Mouse (Mus musculus) brain, embryonic 18.5 days (tissue): ENCODE results near the gene 4930412O13Rik.

Experiments
- DNase-seq: peaks from one replicate; pipeline ENCODE4 v3.0.0-alpha.2; 2012; ENCODE audit warnings: low read depth, low spot score

Gene 4930412O13Rik

DNA sequence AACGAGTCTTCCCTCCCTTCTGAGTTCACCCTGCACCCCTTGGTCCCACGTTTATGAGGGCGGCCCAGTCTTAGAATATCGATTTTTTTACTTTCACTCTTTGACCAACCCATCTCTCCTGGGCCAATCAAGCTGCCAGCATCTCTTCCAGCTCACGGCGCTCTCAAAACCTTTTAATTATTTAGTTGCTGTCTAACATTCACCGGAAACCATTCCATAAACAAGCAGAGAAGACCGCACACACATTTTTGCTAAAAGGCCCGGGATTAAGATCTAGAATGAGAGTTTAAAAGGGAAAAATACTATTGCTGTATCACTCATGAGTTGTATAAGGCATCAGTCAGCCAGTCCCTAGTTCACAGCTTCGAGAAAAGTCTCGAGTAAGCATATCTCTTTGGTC lies 781 bp upstream of the 4930412O13Rik start:
- no peak for DNase-seq

GRCm38 (mm10) chr2:9881611-9882023 lies 565 bp downstream of the 4930412O13Rik start:
- no peak for DNase-seq

DNA sequence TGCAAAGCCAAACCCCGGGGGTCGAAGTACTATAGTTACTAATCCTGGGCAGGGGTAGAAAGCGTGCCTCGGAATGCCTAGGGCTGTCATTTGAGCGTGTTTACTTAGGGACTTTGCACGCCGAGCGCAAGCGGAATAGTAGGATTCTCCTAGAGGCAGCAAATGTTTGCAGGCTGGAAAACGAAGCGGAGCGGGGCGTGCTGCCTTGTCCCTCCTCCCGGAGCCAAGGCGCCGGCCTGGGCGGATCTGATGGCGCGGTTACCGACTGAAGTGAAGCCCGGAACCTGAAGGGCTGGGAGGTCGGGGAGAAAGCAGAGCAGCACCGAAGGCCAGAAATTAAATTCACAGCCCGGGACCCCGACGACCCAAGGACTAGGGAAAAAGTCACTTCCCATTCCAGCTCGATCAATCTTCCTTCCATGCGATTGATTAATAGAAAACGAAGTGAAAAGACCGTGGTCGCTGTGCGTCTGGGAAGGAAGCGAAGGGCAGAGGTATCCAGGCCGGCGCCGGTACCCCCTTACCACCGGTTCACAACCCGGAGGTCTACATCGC lies 1.4 kb downstream of the 4930412O13Rik start:
- DNase-seq, result no peak

- no peak for DNase-seq
These were observed 2.1 kb downstream of the 4930412O13Rik start for GRCm38 (mm10) chr2:9882926-9883802.

DNA sequence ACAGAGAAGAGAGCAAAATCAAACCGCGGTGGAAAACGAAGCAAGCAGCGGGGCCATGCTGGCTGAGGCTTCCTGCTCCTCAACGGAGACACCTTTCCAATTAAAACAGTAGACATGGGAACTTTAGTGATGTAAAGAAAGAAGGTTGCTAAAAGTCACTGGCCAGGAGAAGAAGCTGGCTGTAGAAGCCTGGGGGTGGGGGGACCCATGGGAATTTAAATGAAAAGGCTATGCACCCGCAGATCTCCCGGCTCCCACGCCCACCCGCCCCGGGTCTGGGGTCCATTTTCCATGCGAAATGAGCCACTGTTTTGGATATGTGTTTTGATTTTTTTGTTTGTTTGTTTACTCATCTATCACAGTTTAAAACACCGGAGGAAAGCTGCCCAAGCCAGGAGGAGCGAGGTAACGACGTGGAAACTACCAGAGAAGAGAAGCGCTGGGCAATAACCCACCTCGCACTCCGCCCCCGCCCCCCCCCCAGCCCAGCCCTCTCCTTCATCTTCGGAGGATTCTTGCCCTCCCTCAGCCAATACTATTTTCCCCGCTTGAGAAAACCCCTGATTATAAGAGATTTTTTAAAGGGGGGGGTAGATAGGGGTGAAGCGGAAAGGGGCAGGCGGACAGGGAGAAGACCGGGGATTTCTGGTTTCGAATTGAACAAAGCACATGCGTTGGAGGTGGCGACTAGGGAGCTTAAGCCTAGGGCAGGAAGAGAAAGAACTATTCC lies 2.9 kb downstream of the 4930412O13Rik start:
- DNase-seq, result no peak

- DNase-seq, result no peak
These were observed 3.6 kb downstream of the 4930412O13Rik start for GRCm38 (mm10) chr2:9884533-9885216.

GRCm38 (mm10) chr2:9885217-9885770 lies 4.2 kb downstream of the 4930412O13Rik start:
- no peak for DNase-seq

DNA sequence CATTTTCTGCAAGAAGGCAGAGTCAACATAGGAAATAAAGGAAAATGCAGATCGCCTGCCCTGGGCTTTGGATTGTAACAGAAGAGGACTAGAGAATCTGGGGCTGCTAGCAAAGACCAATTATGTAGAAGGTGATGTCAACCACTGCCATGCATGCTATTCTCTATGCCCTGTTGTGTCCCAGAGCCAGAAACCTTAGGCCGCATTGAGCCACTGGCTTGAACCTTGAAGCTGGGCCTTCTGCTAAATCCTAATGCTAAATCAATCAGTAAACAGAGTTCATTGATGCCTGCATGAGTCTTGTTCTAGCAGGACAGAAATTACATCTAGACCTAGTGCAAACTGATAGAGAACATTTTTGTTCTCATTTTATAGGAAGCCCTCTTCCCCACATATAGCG lies 5.0 kb downstream of the 4930412O13Rik start:
- DNase-seq, result no peak

DNA sequence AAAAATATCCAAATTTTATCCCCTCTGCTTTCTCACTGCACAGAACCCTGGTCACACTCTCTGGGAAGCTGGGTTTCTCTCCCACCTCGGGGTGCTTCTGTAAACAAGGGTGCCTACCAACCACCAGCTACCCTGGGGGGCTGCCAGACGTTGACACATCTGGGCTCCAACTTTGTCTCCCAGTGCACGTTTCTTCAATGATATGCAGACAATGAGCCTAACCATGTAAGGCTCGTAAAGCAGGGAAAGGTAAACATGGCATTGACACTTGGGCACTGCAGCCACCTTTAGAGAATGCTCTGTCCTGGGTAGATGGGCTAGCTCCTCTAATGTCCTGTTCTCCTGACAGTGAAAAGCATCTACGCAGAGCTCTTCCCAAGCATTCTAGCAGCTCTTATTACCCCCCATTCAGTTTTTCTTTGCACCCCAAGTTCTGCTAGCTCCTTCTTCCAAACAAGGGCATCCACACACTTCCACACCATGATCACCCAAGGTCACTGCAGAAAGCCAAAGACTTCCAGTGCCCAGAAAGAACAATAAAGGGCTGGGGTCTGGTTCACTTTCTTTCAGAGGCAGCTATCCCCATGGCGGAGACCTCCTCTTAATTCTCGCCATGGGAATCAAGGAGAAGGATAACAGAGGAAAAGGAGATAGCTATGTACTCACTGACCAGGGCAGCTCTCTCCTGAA lies 6.0 kb downstream of the 4930412O13Rik start:
- DNase-seq, result no peak

DNA sequence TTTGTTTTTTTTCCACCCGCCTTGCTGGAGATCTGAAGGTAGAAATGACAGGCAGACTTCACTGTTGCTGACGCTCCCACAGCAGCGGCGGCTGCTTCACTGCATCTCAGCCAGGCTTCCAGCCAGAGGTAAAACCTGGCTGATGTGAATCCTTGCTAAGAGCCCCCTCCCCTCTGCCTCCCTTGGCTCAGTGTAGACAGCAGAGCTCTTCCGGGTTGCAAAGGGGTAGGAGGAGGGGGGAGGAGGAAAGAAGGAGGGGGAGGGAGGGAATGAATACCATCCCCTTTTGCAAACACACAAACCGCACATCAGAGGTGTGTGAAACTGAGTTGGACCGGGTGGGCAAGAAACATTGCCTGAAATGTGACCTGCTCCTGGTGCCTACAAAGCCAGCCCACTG lies 6.6 kb downstream of the 4930412O13Rik start:
- no peak for DNase-seq

DNA sequence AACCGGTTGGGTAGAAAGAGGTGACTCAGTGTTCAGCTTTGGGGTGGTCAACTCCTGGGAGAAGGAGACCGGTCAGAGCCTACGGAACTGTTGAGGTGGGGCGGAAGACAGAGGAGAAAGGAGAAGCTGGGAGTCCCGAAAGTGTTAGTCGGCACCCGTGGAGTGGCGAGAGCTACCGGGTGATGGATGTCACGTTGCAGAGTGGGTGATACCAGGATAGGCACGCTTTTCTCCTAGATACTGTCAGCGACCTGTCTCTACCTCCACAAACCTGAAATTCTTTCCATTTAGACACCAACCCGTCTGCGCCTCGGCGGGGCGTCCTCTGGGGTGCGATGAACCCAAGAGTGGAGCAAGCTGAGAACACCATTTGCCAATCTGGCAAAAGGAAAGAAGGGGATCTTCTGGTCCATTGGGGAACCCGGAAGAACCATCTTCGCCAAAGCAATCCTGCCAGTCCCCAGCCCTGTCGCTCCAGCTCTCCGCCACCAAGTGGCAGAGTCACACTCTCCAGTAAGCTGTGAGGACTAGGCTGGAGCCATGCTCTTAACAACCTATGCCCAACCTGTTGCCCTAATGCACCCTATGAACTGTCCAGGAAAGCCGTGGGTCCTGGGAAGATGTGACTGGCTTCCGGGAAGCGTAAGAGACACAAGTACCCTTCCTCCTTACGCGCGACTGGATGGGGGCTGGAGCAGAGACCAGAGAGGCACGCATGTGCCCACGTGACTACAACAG lies 8.0 kb downstream of the 4930412O13Rik start, which contains the start of gene 9230102O04Rik:
Gene 9230102O04Rik, minus strand, starts transcription at position 628 of the 738 bp plus-strand sequence.
- DNase-seq, result no peak

GRCm38 (mm10) chr2:9889651-9890183 lies 8.7 kb downstream of the 4930412O13Rik start, which contains the start of gene Gata3:
Gata3 (minus strand) TSS chr2:9890034.
- no peak for DNase-seq

- DNase-seq, result no peak
These were observed 9.2 kb downstream of the 4930412O13Rik start for GRCm38 (mm10) chr2:9890251-9890650.

- DNase-seq, result no peak
These were observed 9.9 kb downstream of the 4930412O13Rik start for GRCm38 (mm10) chr2:9890906-9891305.

- no peak for DNase-seq
These were observed 11.5 kb downstream of the 4930412O13Rik start for GRCm38 (mm10) chr2:9892541-9892940.

- no peak for DNase-seq
These were observed 12.4 kb downstream of the 4930412O13Rik start for GRCm38 (mm10) chr2:9893272-9893953.

GRCm38 (mm10) chr2:9894836-9895593 lies 14.0 kb downstream of the 4930412O13Rik start:
- no peak for DNase-seq

GRCm38 (mm10) chr2:9896097-9896770 lies 15.2 kb downstream of the 4930412O13Rik start:
- no peak for DNase-seq
